Mouse (Mus musculus): ENCODE measurements around the gene Mier1. TPM values are rescaled to one million over a fixed set of nuclear protein-coding genes. Genes with fewer than 3 reads are reported as not detected.

The Mier1 gene
- total and polyA plus RNA-seq, 3 experiments, result 18.7 to 41.1 (median 22.3) TPM

DNA sequence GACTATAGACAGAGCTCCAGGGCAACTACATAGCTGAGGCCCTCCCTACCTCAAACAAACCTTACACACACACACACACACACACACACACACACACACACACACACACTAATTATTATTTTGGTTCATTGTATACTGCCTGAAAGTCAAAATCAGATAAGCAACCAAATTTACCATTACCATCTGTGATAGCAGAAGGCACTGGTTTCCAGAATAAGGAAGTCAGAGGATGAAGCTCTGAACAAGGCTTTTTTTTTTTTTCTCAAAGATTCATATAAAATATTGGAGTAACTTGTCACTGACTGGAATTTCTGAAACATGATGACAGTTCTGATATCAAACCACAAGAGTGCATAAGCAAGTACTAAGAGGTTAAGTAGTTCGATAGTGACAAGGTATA lies 94.4 kb downstream of the Mier1 start:
- Histone ChIP-seq H3K4me3 (ENCODE audit: control insufficient read depth in 1 of 2, insufficient read depth in 1 of 2, low read depth in 2 of 2, low read length in 2 of 2) (no peak overlapping the region), H3K9ac (ENCODE audit: control insufficient read depth, low read depth, low read length, poor library complexity, severe bottlenecking) (no peak overlapping the region), H3K79me2 (ENCODE audit: control insufficient read depth, insufficient read depth, low read length, poor library complexity) (no peaks in the 10 kb centered on the region), H3K9me3 (replicated peaks; ENCODE audit: insufficient read depth, low read length) (no peaks in the 10 kb centered on the region), H3K27me3 (ENCODE audit: control insufficient read depth in 1 of 2, insufficient read depth in 2 of 2, low read length in 2 of 2) (no peaks in the 10 kb centered on the region), H3K36me3 (ENCODE audit: control insufficient read depth in 1 of 2, insufficient read depth in 2 of 2, low read length in 2 of 2) (peaks cover 4 to 13% of the 10 kb centered on the region in 2 experiments), H3K4me1 (ENCODE audit: control insufficient read depth in 1 of 2, insufficient read depth in 2 of 2, low read length in 2 of 2) (peaks cover 3 to 9% of the 10 kb centered on the region in 2 experiments; a peak in 3 of 4 replicates), H3K27ac (ENCODE audit: control insufficient read depth, low read depth, low read length) (no peak overlapping the region)
- TF ChIP-seq EP300 (IDR thresholded peaks at IDR 0.05; ENCODE audit: low read depth in 1 of 2, low read length in 2 of 2), result peak; percentile 23 to 40; a peak in 2 of 4 replicates
- peak; percentile 81 for TF ChIP-seq RCOR1 (IDR thresholded peaks at IDR 0.05; ENCODE audit: low read depth, low read length)
- no peak for TF ChIP-seq BHLHE40 (IDR thresholded peaks at IDR 0.05; ENCODE audit: borderline replicate concordance, low read depth, low read length)
- peak; percentile 71 for TF ChIP-seq GATA1 (IDR thresholded peaks at IDR 0.05; ENCODE audit: low read depth, low read length)
- peak; percentile 91 for TF ChIP-seq ZNF384 (IDR thresholded peaks at IDR 0.05; ENCODE audit: low read depth, low read length)
- TF ChIP-seq MYB (IDR thresholded peaks at IDR 0.05; ENCODE audit: low read depth, low read length), result no peak
- TF ChIP-seq MAX (IDR thresholded peaks at IDR 0.05; ENCODE audit: low read length), result no peak
- TF ChIP-seq USF2 (IDR thresholded peaks at IDR 0.05; ENCODE audit: borderline replicate concordance in 1 of 2, insufficient read depth in 1 of 2, low read depth in 1 of 2, low read length in 2 of 2), result no peak
- DNase-seq (ENCODE audit: low read depth, low spot score), result peak; percentile 34

DNA sequence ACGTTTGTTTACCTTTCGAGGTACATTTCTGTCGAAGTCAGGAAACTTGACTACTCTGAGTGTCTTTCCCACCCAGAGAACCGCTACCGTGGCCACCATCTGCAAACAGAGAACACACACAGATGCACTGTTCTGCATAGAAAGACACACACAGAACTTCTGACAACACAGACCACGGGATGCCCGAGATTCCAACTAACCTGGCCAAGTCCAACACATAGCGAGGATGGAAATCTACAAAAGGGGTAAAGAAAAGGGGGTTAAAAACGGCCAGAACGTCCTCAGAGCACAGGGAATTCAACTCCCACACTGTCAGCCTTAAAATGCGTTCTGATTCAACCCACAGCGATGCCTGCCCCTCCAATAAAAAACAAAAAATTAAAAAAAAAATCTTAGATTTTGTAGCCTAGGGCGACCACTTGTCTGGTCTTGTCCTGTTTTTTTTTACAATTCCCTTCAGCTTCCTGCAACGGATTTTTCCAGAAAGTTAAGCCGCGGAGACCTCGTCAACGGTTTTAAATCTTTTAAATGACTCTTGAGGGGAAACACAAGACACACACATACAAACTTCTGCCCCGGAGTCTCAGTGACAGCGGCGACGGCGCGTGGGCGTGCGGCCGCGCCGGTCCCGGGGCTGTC lies 99.8 kb downstream of the Mier1 start:
- Histone ChIP-seq H3K79me2 (ENCODE audit: control insufficient read depth, insufficient read depth, low read length, poor library complexity) (peaks cover 14% of the 10 kb centered on the region), H3K4me1 (ENCODE audit: control insufficient read depth in 1 of 2, insufficient read depth in 2 of 2, low read length in 2 of 2) (peaks cover 2 to 5% of the 10 kb centered on the region in 2 experiments), H3K27ac (ENCODE audit: control insufficient read depth, low read depth, low read length) (peak overlapping the region; percentile 57; the same call in 1 of the 2 replicates), H3K36me3 (ENCODE audit: control insufficient read depth in 1 of 2, insufficient read depth in 2 of 2, low read length in 2 of 2) (peaks cover 0 to 11% of the 10 kb centered on the region in 2 experiments; a peak in 3 of 4 replicates), H3K27me3 (ENCODE audit: control insufficient read depth in 1 of 2, insufficient read depth in 2 of 2, low read length in 2 of 2) (no peaks in the 10 kb centered on the region), H3K4me3 (ENCODE audit: control insufficient read depth in 1 of 2, insufficient read depth in 1 of 2, low read depth in 2 of 2, low read length in 2 of 2) (peak overlapping the region; percentile 91), H3K9ac (ENCODE audit: control insufficient read depth, low read depth, low read length, poor library complexity, severe bottlenecking) (peak overlapping the region; percentile 95), H3K9me3 (replicated peaks; ENCODE audit: insufficient read depth, low read length) (no peaks in the 10 kb centered on the region)
- TF ChIP-seq SMC3 (IDR thresholded peaks at IDR 0.05; ENCODE audit: low read depth, low read length) (no peak), KAT2A (conservative IDR thresholded peaks at IDR 0.05; ENCODE audit: low read depth, low read length) (no peak), ZNF384 (IDR thresholded peaks at IDR 0.05; ENCODE audit: low read depth, low read length) (0 out of 2 replicates have a peak, but pooled peaks have one; percentile 36), NELFE (IDR thresholded peaks at IDR 0.05; ENCODE audit: low read depth, low read length) (no peak), ZC3H11A (IDR thresholded peaks at IDR 0.05; ENCODE audit: low read depth, low read length) (no peak), HCFC1 (IDR thresholded peaks at IDR 0.05; ENCODE audit: low read depth, low read length) (no peak), MAX (IDR thresholded peaks at IDR 0.05; ENCODE audit: low read length) (no peak), MYB (IDR thresholded peaks at IDR 0.05; ENCODE audit: low read depth, low read length) (no peak), POLR2AphosphoS5 (IDR thresholded peaks at IDR 0.05; ENCODE audit: borderline replicate concordance, low read depth, low read length) (no peak), SIN3A (IDR thresholded peaks at IDR 0.05; ENCODE audit: low read length) (peak; percentile 68), RAD21 (IDR thresholded peaks at IDR 0.05; ENCODE audit: low read depth, low read length) (no peak), POLR2AphosphoS2 (IDR thresholded peaks at IDR 0.05; ENCODE audit: low read length) (no peak), TAL1 (IDR thresholded peaks at IDR 0.05; ENCODE audit: low read length) (no peak), MXI1 (IDR thresholded peaks at IDR 0.05; ENCODE audit: low read depth, low read length) (peak; percentile 68), TBP (IDR thresholded peaks at IDR 0.05; ENCODE audit: low read depth, low read length) (0 out of 2 replicates have a peak, but pooled peaks have one; percentile 23), RCOR1 (IDR thresholded peaks at IDR 0.05; ENCODE audit: low read depth, low read length) (no peak), ZMIZ1 (IDR thresholded peaks at IDR 0.05; ENCODE audit: low read depth, low read length) (no peak; the same call in 1 of the 2 replicates)
- peak; percentile 51 for DNase-seq (ENCODE audit: low read depth, low spot score)

All from MEL (cell line).